ENCODE assay signal across 23 mouse cellular contexts in genomic region chr2:28522166-28522565, GRCm38 (mm10). TPM values are rescaled to one million over a fixed set of nuclear protein-coding genes. Genes with fewer than 3 reads are reported as not detected.
A peak's percentile ranks its signal among the peaks of the same experiment; 100 is the strongest.
DNase-seq lines count a peak whose midpoint lies in the region; ATAC-seq and TF ChIP-seq lines count a peak whose summit lies in the region.
"Had no signal": no experiment of that assay in that cellular context is flagged by ENCODE, and none has a peak within 500 bp of the region (broad histone marks: within the 10 kb centered on the region; RNA-seq: fewer than 3 reads in every experiment).

No protein-coding gene starts in this region.

- 87% methylated on average over 4 of the region's 4 CpGs for WGBS in forebrain, postnatal 0 days
- WGBS in forebrain, embryonic 13.5 days, result 79% methylated on average over 4 of the region's 4 CpGs
- 80% methylated on average over 4 of the region's 4 CpGs for WGBS in kidney, embryonic 16.5 days

- H3K9ac ChIP-seq in forebrain, postnatal 0 days, result no peak overlapping the region; the same call in 1 of the 2 replicates
- H3K9ac ChIP-seq in forebrain, embryonic 13.5 days, result no peak overlapping the region
- no peak overlapping the region for H3K9ac ChIP-seq in kidney, embryonic 16.5 days (replicated peaks; ENCODE audit: low read length)

- no peaks in the 10 kb centered on the region for H3K9me3 ChIP-seq in forebrain, postnatal 0 days (ENCODE audit: low read length)
- no peaks in the 10 kb centered on the region for H3K9me3 ChIP-seq in forebrain, embryonic 13.5 days (replicated peaks)
- H3K9me3 ChIP-seq in kidney, embryonic 16.5 days (ENCODE audit: low read length), result no peaks in the 10 kb centered on the region
- H3K9me3 ChIP-seq: forebrain, embryonic 10.5 days; G1E; heart, embryonic 10.5 days; lung, embryonic 15.5 days; megakaryocyte, embryonic 14.5 days had no signal

- H3K4me1 ChIP-seq in forebrain, postnatal 0 days (ENCODE audit: insufficient read depth), result peaks cover 31% of the 10 kb centered on the region
- peaks cover 85% of the 10 kb centered on the region for H3K4me1 ChIP-seq in forebrain, embryonic 13.5 days
- peaks cover 36% of the 10 kb centered on the region for H3K4me1 ChIP-seq in kidney, embryonic 16.5 days (ENCODE audit: insufficient read depth, low read length)

- H3K36me3 ChIP-seq in forebrain, postnatal 0 days (ENCODE audit: insufficient read depth), result peaks cover 9% of the 10 kb centered on the region; the same call in 1 of the 2 replicates
- H3K36me3 ChIP-seq in forebrain, embryonic 13.5 days (ENCODE audit: poor library complexity, severe bottlenecking), result no peaks in the 10 kb centered on the region
- H3K36me3 ChIP-seq in kidney, embryonic 16.5 days (ENCODE audit: insufficient read depth, low read length), result no peaks in the 10 kb centered on the region
- H3K36me3 ChIP-seq: G1E; heart, embryonic 10.5 days; lung, embryonic 15.5 days had no signal

- H3K27me3 ChIP-seq in forebrain, postnatal 0 days (ENCODE audit: insufficient read depth, low read length), result no peaks in the 10 kb centered on the region
- no peaks in the 10 kb centered on the region for H3K27me3 ChIP-seq in forebrain, embryonic 13.5 days
- no peaks in the 10 kb centered on the region for H3K27me3 ChIP-seq in kidney, embryonic 16.5 days (ENCODE audit: insufficient read depth, low read length)
- H3K27me3 ChIP-seq: lung, embryonic 15.5 days had no signal

- ATAC-seq in forebrain, postnatal 0 days, result no peak
- no peak for ATAC-seq in forebrain, embryonic 13.5 days
- no peak for ATAC-seq in kidney, embryonic 16.5 days (ENCODE audit: low FRiP score, low TSS enrichment)

- TF ChIP-seq CTCF in forebrain, postnatal 0 days (IDR thresholded peaks at IDR 0.05; ENCODE audit: low read depth), result no peak

- DNase-seq in forebrain, postnatal 0 days, result no peak
- peak; percentile 80 to 81 for DNase-seq in kidney, adult 8-10 months
- peak; percentile 64 to 72 for DNase-seq in cerebellum, postnatal 25 days
- peak; percentile 85 to 86 for DNase-seq in kidney, postnatal 36 days
- no peak for DNase-seq in ovary, adult 18-20 months (ENCODE audit: low spot score)
- DNase-seq in urinary bladder, adult 2 months (ENCODE audit: low spot score), result no peak
- DNase-seq: adrenal gland, postnatal 10 days; gastrocnemius, postnatal 10 days; right cerebral cortex, postnatal 14 days; thymus, adult 2 months had no signal

- H3K27ac ChIP-seq in forebrain, postnatal 0 days (ENCODE audit: low read depth, low read length), result peak overlapping the region; percentile 57
- H3K27ac ChIP-seq in forebrain, embryonic 13.5 days, result no peak overlapping the region
- H3K27ac ChIP-seq in kidney, embryonic 16.5 days (ENCODE audit: low read length), result no peak overlapping the region
- H3K27ac ChIP-seq: forebrain, embryonic 10.5 days; heart, embryonic 10.5 days; kidney, postnatal 0 days; lung, embryonic 15.5 days had no signal

- H3K4me3 ChIP-seq in forebrain, postnatal 0 days (ENCODE audit: low read depth, low read length), result no peak overlapping the region
- H3K4me3 ChIP-seq in forebrain, embryonic 13.5 days, result no peak overlapping the region
- no peak overlapping the region for H3K4me3 ChIP-seq in kidney, embryonic 16.5 days (ENCODE audit: low read length)
- H3K4me3 ChIP-seq: forebrain, embryonic 10.5 days; heart, embryonic 10.5 days; lung, embryonic 15.5 days; megakaryocyte, embryonic 14.5 days had no signal

- no peak overlapping the region for H3K4me2 ChIP-seq in forebrain, postnatal 0 days (ENCODE audit: low read depth)
- no peak overlapping the region for H3K4me2 ChIP-seq in forebrain, embryonic 13.5 days
- H3K4me2 ChIP-seq in kidney, embryonic 16.5 days (replicated peaks; ENCODE audit: low read depth, low read length), result no peak overlapping the region
- H3K4me2 ChIP-seq: liver, embryonic 11.5 days; lung, embryonic 15.5 days had no signal

RNA-seq across cellular contexts. Expression of gene Ralgds, which starts 9.2 kb away (rescaled TPM):
- 176 and 197 TPM in 2 replicates for total RNA-seq in forebrain, postnatal 0 days (2014; rRNA removed)
- 65.3 and 76.8 TPM in 2 replicates for polyA plus RNA-seq in forebrain, postnatal 0 days (2015; fragmentation: Nextera tagmentation; extraction: Ambion mirVana)
- 50.9 and 53.6 TPM in 2 replicates for polyA plus RNA-seq in forebrain, embryonic 13.5 days (2015; fragmentation: Nextera tagmentation; extraction: Ambion mirVana)
- 24.7 and 28.7 TPM in 2 replicates for polyA plus RNA-seq in kidney, embryonic 16.5 days (2015; fragmentation: Nextera tagmentation; extraction: Ambion mirVana)
- polyA plus RNA-seq in urinary bladder, adult 2 months (2012; rRNA removed), result 50.7 and 65.6 TPM in 2 replicates

RNA-seq across cellular contexts. Expression of gene Gm10134, which starts 16.3 kb away (rescaled TPM):
- not detected in 2 replicates for total RNA-seq in forebrain, postnatal 0 days (2014; rRNA removed)
- polyA plus RNA-seq in forebrain, postnatal 0 days (2015; fragmentation: Nextera tagmentation; extraction: Ambion mirVana), result 1.8 and 2.3 TPM in 2 replicates
- 0.53 and 0.76 TPM in 2 replicates for polyA plus RNA-seq in forebrain, embryonic 13.5 days (2015; fragmentation: Nextera tagmentation; extraction: Ambion mirVana)
- polyA plus RNA-seq in kidney, embryonic 16.5 days (2015; fragmentation: Nextera tagmentation; extraction: Ambion mirVana), result 8.3 and 9.8 TPM in 2 replicates
- 0.55 and 1.6 TPM in 2 replicates for polyA plus RNA-seq in urinary bladder, adult 2 months (2012; rRNA removed)
- total RNA-seq: G1E; monocyte, adult 5-6 weeks had no signal
- polyA plus RNA-seq: embryonic facial prominence, embryonic 11.5 days; forebrain, embryonic 10.5 days; G1E; heart, embryonic 10.5 days; neural tube, embryonic 14.5 days had no signal

RNA-seq across cellular contexts. Expression of gene Gbgt1, which starts 25.5 kb away (rescaled TPM):
- total RNA-seq in forebrain, postnatal 0 days (2014; rRNA removed), result 1.5 and 4.9 TPM in 2 replicates
- 0.47 and 0.54 TPM in 2 replicates for polyA plus RNA-seq in forebrain, postnatal 0 days (2015; fragmentation: Nextera tagmentation; extraction: Ambion mirVana)
- polyA plus RNA-seq in forebrain, embryonic 13.5 days (2015; fragmentation: Nextera tagmentation; extraction: Ambion mirVana), result 0.43 TPM in 1 of 2 replicates, not detected in the other
- 5.5 and 6.3 TPM in 2 replicates for polyA plus RNA-seq in kidney, embryonic 16.5 days (2015; fragmentation: Nextera tagmentation; extraction: Ambion mirVana)
- 3.2 and 4.0 TPM in 2 replicates for polyA plus RNA-seq in urinary bladder, adult 2 months (2012; rRNA removed)
- total RNA-seq: G1E had no signal
- polyA plus RNA-seq: embryonic facial prominence, embryonic 11.5 days; forebrain, embryonic 10.5 days; G1E had no signal

RNA-seq across cellular contexts. Expression of gene Cel, which starts 41.0 kb away (rescaled TPM):
- total RNA-seq in forebrain, postnatal 0 days (2014; rRNA removed), result not detected in 2 replicates
- polyA plus RNA-seq in forebrain, postnatal 0 days (2015; fragmentation: Nextera tagmentation; extraction: Ambion mirVana), result not detected in 2 replicates
- 0.14 TPM in 1 of 2 replicates, not detected in the other for polyA plus RNA-seq in forebrain, embryonic 13.5 days (2015; fragmentation: Nextera tagmentation; extraction: Ambion mirVana)
- not detected in 2 replicates for polyA plus RNA-seq in kidney, embryonic 16.5 days (2015; fragmentation: Nextera tagmentation; extraction: Ambion mirVana)
- polyA plus RNA-seq in urinary bladder, adult 2 months (2012; rRNA removed), result 0.07 and 0.44 TPM in 2 replicates
- total RNA-seq: G1E; gastrocnemius, postnatal 10 days; heart, postnatal 25 days; monocyte, adult 5-6 weeks had no signal
- polyA plus RNA-seq: embryonic facial prominence, embryonic 11.5 days; forebrain, embryonic 10.5 days; G1E; heart, embryonic 10.5 days; kidney, postnatal 0 days; liver, embryonic 11.5 days; lung, embryonic 15.5 days; neural tube, embryonic 14.5 days had no signal

RNA-seq across cellular contexts. Expression of gene Mrps2, which starts 54.3 kb away (rescaled TPM):
- total RNA-seq in forebrain, postnatal 0 days (2014; rRNA removed), result 25.4 and 33.4 TPM in 2 replicates
- polyA plus RNA-seq in forebrain, postnatal 0 days (2015; fragmentation: Nextera tagmentation; extraction: Ambion mirVana), result 39.8 and 42.6 TPM in 2 replicates
- 52.5 and 54.3 TPM in 2 replicates for polyA plus RNA-seq in forebrain, embryonic 13.5 days (2015; fragmentation: Nextera tagmentation; extraction: Ambion mirVana)
- polyA plus RNA-seq in kidney, embryonic 16.5 days (2015; fragmentation: Nextera tagmentation; extraction: Ambion mirVana), result 70.8 and 74.2 TPM in 2 replicates
- polyA plus RNA-seq in urinary bladder, adult 2 months (2012; rRNA removed), result 28.2 and 30.9 TPM in 2 replicates

Comparison
In these comparisons a context has a peak if more than half of its experiments do, and no peak if none do; other contexts are left out.
1. DNase-seq: peak in kidney, adult 8-10 months (2 of 2), cerebellum, postnatal 25 days (2 of 2) and kidney, postnatal 36 days (2 of 2); none in forebrain, postnatal 0 days (single experiment), ovary, adult 18-20 months (single experiment) and urinary bladder, adult 2 months (single experiment).